Mouse (Mus musculus) brain, adult 2 months (tissue): ENCODE data around the gene Ppm1e.
A peak's percentile ranks its signal among the peaks of the same experiment; 100 is the strongest.
"Not testable (repeated sequence)": the region's sequence is repeated elsewhere in the genome, so short reads cannot be mapped to it uniquely, and the experiment has no call there.

ENCODE experiments used
- DNase-seq: peaks from one replicate; pipeline ENCODE4 v3.0.0; 2011; ENCODE audit warnings: low read depth, low spot score

Ppm1e gene

GRCm38 (mm10) chr11:87309329-87310074 is 49.3 kb downstream of the Ppm1e start:
- peak; percentile 75 for DNase-seq

- peak; percentile 56 for DNase-seq
Observed at GRCm38 (mm10) chr11:87299066-87299465, 59.8 kb downstream of the Ppm1e start.

- peak; percentile 58 for DNase-seq
Observed at GRCm38 (mm10) chr11:87296467-87296866, 62.4 kb downstream of the Ppm1e start.

DNA sequence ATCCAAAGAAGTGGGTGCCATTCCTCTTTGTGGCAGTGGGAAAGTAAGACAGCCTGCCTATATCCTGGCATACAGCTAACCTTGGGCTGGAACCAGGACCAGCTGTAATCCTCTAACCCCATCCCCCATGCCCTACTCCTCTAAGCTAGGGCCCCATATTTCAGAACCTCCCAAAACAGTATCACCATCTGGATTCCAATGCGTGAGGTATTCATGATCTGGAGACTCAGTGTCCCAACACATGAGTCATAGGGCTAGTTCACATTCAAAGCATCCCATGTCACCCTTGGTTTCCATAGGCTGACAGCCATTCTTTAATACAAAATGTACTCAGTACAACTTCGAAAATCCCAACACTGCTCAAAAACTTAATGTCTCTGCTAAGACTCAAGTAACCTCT is 63.2 kb downstream of the Ppm1e start:
- DNase-seq: no peak

DNA sequence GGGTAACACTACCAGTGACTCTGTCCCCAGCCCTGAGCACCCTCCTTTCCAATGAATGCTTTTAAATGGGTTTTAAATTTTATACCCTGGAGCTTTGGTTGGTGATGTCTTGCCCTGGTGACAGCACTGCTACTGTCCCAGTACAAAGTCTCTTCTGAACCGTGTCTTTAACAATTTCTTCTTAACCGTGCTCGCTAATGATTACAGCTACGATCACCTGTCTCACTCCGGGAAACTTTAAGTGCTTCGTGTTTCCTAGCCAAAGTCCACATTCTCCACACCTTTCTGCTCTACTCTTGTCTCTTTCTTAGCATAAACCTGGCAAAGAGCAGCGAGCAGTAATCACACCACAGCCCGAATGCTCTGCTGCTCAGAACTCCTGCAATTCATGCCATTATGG is 69.5 kb downstream of the Ppm1e start:
- no peak for DNase-seq

- no peak for DNase-seq
Observed at GRCm38 (mm10) chr11:87286194-87286593, 72.6 kb downstream of the Ppm1e start.

- DNase-seq: no peak
Observed at GRCm38 (mm10) chr11:87281907-87282475, 76.8 kb downstream of the Ppm1e start.

GRCm38 (mm10) chr11:87279461-87279860 is 79.4 kb downstream of the Ppm1e start:
- no peak for DNase-seq

GRCm38 (mm10) chr11:87278807-87279206 is 80.0 kb downstream of the Ppm1e start:
- DNase-seq: peak; percentile 78

DNA sequence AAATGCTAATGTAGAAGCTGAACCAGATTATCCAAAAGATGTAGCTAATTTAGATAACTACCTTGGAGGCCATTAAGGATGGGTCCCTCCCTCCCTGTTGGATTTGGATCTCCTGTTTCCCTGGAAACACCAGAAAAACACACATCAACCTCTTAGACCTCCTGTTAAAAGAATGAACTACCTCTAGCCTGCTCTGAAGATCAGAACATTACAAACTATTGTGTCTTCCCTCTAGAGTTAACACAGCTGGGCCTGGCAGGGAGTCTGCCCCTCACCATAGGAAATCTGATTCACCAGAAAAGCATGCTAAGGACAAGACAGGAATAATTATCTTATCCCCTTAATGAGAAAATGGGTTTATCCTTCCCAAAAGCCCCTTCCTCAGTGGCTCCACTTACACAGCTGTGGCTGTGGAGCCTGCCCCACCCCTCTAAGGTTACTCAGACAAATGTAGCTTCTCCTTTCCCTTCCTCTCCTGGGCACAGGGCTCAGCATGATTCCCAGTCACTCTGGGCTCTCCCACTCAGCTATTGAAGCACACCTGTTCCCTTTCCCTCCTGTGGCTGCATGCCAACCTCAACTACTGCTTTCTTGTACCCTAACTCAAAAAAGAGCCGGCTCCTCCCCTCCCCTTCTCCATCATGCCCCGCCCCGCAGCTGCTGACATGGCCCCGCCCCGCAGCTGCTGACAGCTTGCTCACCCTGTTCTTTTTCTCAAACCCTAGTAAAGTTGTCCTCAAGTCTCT is 82.4 kb downstream of the Ppm1e start:
- DNase-seq: no peak

GRCm38 (mm10) chr11:87275420-87276048 is 83.3 kb downstream of the Ppm1e start:
- DNase-seq: no peak

GRCm38 (mm10) chr11:87272725-87273124 is 86.1 kb downstream of the Ppm1e start:
- peak; percentile 71 for DNase-seq

- no peak for DNase-seq
Observed at GRCm38 (mm10) chr11:87271479-87271878, 87.3 kb downstream of the Ppm1e start.

DNA sequence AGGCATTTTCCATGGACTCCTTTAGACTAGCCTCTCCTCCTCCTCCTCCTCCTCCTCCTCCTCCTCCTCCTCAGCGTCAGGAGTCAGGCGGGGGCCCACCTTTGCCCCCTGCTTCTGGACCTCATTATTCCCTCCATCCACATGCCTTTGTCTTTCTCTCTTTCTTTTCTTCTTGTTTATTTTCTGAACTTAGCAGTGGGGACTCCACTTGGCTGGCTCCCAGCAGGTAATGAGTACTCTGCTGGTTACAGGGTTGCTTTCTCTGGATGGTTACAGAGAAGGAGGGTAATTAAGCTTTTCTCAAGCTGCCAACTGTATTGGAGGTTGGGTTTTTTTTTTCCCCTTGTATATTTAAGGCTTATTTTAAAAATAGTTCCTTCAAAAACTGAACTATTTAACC is 87.9 kb downstream of the Ppm1e start:
- peak; percentile 83 for DNase-seq

DNA sequence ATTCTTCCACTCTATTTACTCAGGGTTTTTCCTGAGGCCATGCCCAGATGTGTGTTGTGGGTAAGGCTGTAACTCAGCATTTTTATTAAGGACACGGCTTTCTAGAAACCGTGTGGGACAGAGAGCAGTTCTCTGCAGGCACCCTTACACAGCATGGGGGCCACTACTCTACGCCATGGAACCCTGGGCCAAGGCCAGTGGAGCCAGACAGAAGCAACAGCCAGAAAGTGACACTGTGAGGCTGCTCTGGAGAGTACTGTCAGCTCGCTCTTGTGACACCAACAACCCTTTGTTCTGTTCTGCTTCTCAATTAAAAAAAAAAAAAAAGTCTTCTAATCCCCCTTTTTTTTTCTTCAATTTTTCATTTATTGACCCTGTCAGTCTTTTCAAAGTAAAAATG is 88.4 kb downstream of the Ppm1e start:
- DNase-seq: no peak

DNA sequence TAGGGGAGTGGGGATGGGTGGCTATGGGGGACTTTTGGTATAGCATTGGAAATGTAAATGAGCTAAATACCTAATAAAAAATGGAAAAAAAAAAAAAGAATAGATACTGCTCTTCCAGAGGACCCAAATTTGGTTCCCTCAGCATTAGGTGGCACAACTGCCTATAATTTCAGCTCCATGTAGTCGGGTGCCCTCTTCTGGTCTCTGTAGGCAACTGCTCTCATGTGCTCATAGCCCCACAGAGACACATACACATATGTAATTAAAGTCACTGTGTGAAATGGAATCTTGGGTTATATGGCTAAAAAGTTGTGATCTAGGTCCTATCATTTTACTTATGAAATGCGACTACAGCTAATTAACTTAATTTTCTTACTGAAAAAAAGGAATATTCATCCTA is 90.0 kb downstream of the Ppm1e start:
- DNase-seq: no peak

DNA sequence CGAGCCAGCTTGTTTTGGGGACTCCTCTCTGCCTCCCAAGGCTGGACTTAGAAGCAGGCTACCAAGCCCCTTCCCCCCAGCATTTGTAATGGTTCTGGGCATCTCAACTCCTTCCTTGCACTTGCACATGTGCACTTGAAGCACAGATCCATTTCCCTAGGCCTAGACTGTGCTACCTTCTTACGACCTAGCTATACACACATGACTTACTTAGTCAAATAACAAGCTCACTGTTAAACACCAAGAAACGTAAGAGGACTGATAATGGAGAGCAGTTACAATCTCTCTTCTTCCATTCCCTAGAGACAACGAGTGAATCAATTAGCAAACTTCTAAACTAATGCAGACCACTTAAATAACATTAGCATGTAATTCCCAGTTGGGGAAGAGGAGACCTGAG is 92.6 kb downstream of the Ppm1e start:
- DNase-seq: no peak

DNA sequence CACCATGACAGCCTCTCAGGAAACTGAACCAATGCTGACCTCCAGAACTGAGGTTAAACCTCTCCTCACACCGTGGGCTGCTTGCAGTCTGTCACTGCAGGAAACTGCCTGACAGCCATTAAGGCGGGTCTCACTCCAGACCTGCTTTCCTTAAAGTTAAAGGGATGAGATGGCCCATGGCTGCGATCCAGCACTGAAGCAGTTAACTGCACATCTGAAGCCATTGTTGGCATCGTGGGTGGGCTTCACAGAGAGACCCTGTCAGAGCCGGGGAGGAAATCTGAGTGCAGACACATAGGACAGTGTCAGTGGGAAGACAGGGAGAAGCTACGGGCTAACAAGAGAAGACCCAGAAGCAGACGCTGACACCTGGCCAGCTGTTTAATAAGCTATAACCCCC is 94.9 kb downstream of the Ppm1e start:
- no peak for DNase-seq

DNA sequence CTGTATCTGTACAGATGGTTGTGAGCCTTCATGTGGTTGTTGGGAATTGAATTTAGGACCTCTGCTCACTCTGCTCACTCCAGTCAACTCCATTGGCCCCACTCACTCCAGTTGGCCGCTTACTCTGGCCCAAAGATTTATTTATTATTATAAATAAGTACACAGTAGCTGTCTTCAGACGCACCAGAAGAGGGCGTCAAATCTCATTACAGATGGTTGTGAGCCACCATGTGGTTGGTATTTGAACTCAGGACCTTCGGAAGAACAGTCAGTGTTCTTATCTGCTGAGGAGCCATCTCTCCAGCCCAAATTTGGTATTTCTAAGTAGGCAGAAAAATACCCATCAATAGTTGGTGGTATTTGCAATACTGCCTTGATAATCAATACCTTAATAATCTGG is 97.1 kb downstream of the Ppm1e start:
- DNase-seq: not testable (repeated sequence)

DNA sequence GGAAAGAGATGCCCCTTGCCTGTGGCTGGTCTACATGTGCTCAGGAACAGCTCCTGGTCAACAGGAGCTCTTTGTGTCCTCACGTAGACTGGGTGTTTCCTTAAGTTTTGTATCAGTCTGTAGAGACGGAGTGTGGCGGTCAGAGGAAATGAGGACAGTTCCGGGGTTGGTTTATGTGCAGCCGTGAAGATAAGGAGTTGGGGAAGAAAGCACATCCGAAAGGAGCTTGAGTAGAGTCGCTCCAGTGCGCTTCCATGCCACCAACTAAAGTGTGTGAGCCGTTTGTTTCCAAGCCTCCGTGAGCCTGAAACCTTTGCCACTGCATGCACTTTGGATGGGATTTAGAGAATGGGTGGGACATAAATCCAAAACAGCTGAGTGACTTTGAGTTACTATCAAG is 99.0 kb downstream of the Ppm1e start:
- DNase-seq: no peak

- no peak for DNase-seq
Observed at GRCm38 (mm10) chr11:87257282-87257681, 101.5 kb downstream of the Ppm1e start.

GRCm38 (mm10) chr11:87254149-87254548 is 104.7 kb downstream of the Ppm1e start:
- no peak for DNase-seq
